Mouse (Mus musculus) liver, embryonic 16.5 days (tissue): ENCODE data around the gene Zfp523. TPM values are rescaled to one million over a fixed set of nuclear protein-coding genes. Genes with fewer than 3 reads are reported as not detected.

Source experiments
- ATAC-seq: fragments of 200-750 bp; cut with Nextera tagmentation; 2 replicates; pipeline ENCODE4 v1.8.0; 2017; ENCODE audit warnings: low read depth, mild to moderate bottlenecking, moderate number of reproducible peaks, moderate library complexity
- H3K27ac ChIP-seq: fragments of 300-500 bp; sonication (generic); 2 replicates; pipeline ENCODE4 v1.5.1; 2014; ENCODE audit warnings: mild to moderate bottlenecking, low read length
- H3K27me3 ChIP-seq: fragments of 300-500 bp; sonication (generic); 2 replicates; pipeline ENCODE4 v1.6.1; 2014; ENCODE audit warnings: low read depth, low read length, mixed read lengths; ENCODE audit not compliant: control insufficient read depth, insufficient read depth
- H3K36me3 ChIP-seq: fragments of 300-500 bp; sonication (generic); 2 replicates; pipeline ENCODE4 v1.6.1; 2014; ENCODE audit warnings: mild to moderate bottlenecking; ENCODE audit not compliant: control insufficient read depth, insufficient read depth
- H3K4me1 ChIP-seq: fragments of 300-500 bp; sonication (generic); 2 replicates; pipeline ENCODE4 v1.6.1; 2014; ENCODE audit warnings: low read depth, low read length, mixed read lengths; ENCODE audit not compliant: control insufficient read depth
- H3K4me2 ChIP-seq: fragments of 300-500 bp; sonication (generic); 2 replicates; pipeline ENCODE4 v1.6.1; 2014; ENCODE audit warnings: low read depth, low read length, mixed read lengths
- H3K4me3 ChIP-seq: fragments of 300-500 bp; sonication (generic); 2 replicates; pipeline ENCODE4 v1.5.1; 2014; ENCODE audit warnings: low read depth, mild to moderate bottlenecking, low read length
- H3K9ac ChIP-seq: fragments of 300-500 bp; sonication (generic); 2 replicates; pipeline ENCODE4 v1.6.1; 2014; ENCODE audit warnings: low read depth, low read length
- H3K9me3 ChIP-seq: fragments of 300-500 bp; sonication (generic); replicated peaks from 2 replicates; pipeline ENCODE4 v1.6.1; 2016; ENCODE audit warnings: low read length; ENCODE audit not compliant: control insufficient read depth
- WGBS: fragments of 180-500 bp; shearing (Covaris S2); extraction: QIAGEN DNeasy Blood & Tissue Kit; methylation state at CpG from one replicate; pipeline ENCODE4 v1.1.7; 2014; ENCODE audit not compliant: insufficient replicate concordance; 5-methylcytosine and 5-hydroxymethylcytosine counted together
- polyA plus RNA-seq: library from polyadenylated mRNA; unstranded; fragments of >200 nt; fragmentation: Nextera tagmentation; extraction: Ambion mirVana; gene quantifications from 2 replicates; pipeline ENCODE4 v1.2.1, GENCODE M21; 2015

Zfp523 gene
- polyA plus RNA-seq, 1 experiment from 2014 or later, result 6.2 TPM

DNA sequence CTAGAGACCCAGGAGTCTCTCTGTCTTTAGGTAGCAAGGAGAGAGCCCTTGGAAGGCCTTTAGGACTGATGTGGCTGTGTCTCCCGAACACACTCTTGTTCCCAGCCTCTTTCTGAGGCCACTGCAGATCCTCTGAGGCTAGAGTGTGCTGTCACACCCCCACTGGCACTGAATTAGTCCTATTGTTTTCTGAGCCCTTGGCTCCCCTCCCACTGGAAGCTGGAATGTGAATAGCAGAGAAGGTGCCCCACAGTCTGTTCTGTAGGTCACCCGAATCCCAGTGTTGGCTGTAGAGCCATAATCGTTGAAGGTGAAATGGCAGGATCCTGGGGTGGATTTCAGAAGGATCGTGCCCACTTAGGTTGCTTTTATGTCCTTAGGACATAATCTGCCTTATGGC lies 3.4 kb downstream of the Zfp523 start:
- Histone ChIP-seq H3K4me2 (no peak overlapping the region), H3K4me1 (peaks cover 38% of the 10 kb centered on the region), H3K9me3 (no peaks in the 10 kb centered on the region), H3K36me3 (no peaks in the 10 kb centered on the region), H3K27ac (no peak overlapping the region), H3K27me3 (no peaks in the 10 kb centered on the region), H3K9ac (no peak overlapping the region), H3K4me3 (no peak overlapping the region)
- WGBS, result 51% methylated on average over 4 of the region's 4 CpGs
- no peak for ATAC-seq

DNA sequence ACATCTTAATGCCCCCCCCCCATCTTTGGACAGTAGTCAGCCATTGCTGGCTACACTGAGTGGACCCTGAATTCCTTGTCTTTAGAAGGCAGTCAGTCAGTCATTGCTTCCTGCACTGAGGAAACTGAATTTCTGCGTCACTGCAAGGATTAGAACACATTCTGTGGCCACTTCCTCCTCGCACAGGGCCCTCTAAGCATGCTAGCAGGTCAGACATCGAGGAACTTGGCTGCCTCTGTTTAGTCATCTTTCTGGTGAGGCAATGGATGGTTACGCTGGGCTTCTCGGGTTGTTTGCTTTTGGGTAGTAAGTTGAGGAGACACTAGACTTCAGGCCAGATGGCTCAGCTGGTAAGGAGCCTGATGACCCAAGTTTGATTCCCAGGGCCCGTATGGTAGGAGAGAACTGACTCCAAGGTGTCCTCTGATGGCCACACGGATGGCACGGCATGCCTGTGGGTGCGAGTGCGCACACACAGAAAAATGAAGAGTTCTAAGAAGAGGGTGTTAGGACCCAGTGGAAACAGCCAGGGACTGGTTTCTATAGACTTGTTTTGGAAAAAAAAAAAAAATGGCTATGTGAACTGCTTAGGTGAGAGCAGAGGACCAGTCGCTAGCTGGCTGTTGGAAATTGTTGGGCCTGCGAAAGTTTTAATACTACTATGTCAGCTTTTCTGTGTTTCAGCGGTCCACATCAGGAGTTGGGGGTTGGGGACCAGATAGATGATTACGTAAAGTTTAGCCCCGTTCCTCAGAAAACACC lies 4.0 kb downstream of the Zfp523 start:
- H3K27ac ChIP-seq, result 0 out of 2 replicates have a peak overlapping the region, but pooled peaks have one; percentile 16
- no peak overlapping the region for H3K9ac ChIP-seq
- no peaks in the 10 kb centered on the region for H3K9me3 ChIP-seq
- H3K27me3 ChIP-seq, result no peaks in the 10 kb centered on the region
- peaks cover 44% of the 10 kb centered on the region for H3K4me1 ChIP-seq
- no peak overlapping the region for H3K4me3 ChIP-seq
- ATAC-seq, result no peak
- no peaks in the 10 kb centered on the region for H3K36me3 ChIP-seq
- H3K4me2 ChIP-seq, result no peak overlapping the region
- WGBS, result 60% methylated on average over 15 of the region's 15 CpGs

DNA sequence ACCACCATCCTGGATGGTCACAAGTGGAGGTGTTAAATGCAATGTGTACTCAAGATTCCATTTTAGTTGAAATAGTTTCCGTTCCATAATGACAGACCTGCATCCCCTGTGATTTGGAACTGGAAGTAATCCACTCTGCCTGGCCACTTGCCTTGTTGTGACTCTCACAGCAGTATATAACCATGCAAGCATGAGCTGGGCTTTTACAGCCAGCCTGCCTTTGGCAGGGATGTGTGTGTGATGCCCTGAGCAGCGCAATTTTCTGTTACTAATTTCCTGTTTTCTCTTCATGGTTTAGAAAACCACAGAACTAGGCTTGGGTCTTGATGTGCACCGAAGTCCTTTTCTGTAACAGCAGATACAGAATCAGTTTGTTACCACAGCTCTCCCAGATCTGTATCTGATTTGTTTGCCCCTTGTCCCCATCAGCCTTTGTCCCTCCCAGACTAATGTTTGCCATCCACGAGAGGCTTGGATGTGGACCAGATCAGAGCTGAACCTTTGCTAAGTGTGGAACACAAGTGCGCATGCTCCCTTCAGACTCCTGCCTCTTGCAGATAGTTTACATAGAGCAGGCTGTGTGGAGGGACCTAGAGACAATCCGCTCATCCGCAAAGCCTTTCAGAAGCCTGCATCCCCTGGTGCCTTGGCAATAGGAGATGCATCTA lies 8.2 kb downstream of the Zfp523 start:
- H3K9me3 ChIP-seq, result no peaks in the 10 kb centered on the region
- no peaks in the 10 kb centered on the region for H3K27me3 ChIP-seq
- H3K4me3 ChIP-seq, result no peak overlapping the region
- no peak overlapping the region for H3K9ac ChIP-seq
- H3K4me1 ChIP-seq, result peaks cover 37% of the 10 kb centered on the region
- 39% methylated on average over 7 of the region's 7 CpGs for WGBS
- H3K27ac ChIP-seq, result 0 out of 2 replicates have a peak overlapping the region, but pooled peaks have one; percentile 41
- peak; percentile 79 for ATAC-seq
- H3K36me3 ChIP-seq, result no peaks in the 10 kb centered on the region
- no peak overlapping the region for H3K4me2 ChIP-seq

DNA sequence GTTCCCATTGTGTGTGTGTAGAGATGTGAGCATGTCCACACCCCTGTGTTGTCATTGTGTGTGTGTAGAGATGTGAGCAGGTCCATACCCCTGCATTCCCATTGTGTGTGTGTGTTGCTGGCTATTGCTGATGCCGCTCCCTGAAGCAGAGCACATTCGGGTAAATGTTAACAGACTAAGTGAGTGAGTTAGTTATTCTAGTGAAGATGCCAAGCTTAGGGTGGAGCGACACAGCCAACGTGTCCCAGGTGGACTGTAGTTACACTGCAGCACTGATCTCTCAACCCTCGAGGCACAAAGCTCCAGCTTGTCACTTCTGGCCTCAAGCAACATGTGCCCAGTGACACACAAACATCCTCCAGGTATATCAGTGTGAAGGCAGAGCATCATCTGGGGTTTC lies 11.4 kb downstream of the Zfp523 start:
- Histone ChIP-seq H3K36me3 (no peaks in the 10 kb centered on the region), H3K9me3 (no peaks in the 10 kb centered on the region), H3K4me1 (peaks cover 20% of the 10 kb centered on the region), H3K27me3 (no peaks in the 10 kb centered on the region), H3K27ac (no peak overlapping the region), H3K9ac (no peak overlapping the region), H3K4me2 (no peak overlapping the region), H3K4me3 (no peak overlapping the region)
- 61% methylated on average over 5 of the region's 5 CpGs for WGBS
- no peak for ATAC-seq

DNA sequence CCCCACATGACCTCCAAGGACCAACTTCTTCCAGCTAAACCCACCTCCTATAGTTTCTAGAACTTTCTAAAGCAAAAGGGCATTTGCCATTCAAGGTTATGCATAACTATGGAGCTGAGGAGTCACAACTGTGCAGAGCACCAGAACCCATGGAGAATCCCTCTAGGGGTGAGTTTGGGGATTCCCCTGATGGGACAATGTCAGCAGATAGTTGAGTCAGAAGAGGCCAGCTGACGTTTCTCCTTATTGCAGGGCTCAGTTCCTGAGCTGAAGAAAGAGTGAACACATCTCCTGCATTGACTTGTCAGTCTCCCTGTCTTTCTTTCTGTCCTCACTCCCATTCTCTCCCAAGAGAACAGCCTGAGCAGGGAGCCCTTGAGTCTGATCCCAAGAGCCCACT lies 15.8 kb downstream of the Zfp523 start:
- Histone ChIP-seq H3K36me3 (no peaks in the 10 kb centered on the region), H3K9me3 (no peaks in the 10 kb centered on the region), H3K9ac (no peak overlapping the region), H3K4me1 (no peaks in the 10 kb centered on the region), H3K27ac (no peak overlapping the region), H3K27me3 (no peaks in the 10 kb centered on the region), H3K4me3 (no peak overlapping the region), H3K4me2 (no peak overlapping the region)
- 40% methylated on average over 1 of the region's 1 CpGs for WGBS
- ATAC-seq, result no peak

DNA sequence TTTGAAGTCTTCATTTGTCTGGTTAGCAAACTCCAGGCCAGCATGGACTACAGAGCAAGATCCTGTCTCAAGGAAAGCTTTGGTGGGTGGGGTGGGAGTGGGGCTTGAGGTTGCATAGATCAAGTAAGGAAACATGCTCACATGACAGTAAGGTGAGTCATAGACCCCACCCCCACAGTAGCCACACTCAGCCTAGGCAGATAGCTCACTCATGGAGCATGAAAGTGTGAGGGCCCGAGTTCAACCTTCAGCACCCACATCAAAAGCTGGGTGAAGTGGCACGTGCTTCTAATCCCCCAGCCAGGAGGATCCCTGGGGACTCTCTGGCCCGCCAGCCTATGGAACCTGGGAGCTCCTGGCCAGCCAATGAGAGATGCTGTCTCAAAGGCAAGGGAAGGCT lies 16.6 kb downstream of the Zfp523 start:
- Histone ChIP-seq H3K27ac (no peak overlapping the region), H3K4me1 (no peaks in the 10 kb centered on the region), H3K9me3 (no peaks in the 10 kb centered on the region), H3K9ac (no peak overlapping the region), H3K4me2 (no peak overlapping the region), H3K4me3 (no peak overlapping the region), H3K36me3 (no peaks in the 10 kb centered on the region), H3K27me3 (no peaks in the 10 kb centered on the region)
- WGBS, result 67% methylated on average over 3 of the region's 3 CpGs
- no peak for ATAC-seq

DNA sequence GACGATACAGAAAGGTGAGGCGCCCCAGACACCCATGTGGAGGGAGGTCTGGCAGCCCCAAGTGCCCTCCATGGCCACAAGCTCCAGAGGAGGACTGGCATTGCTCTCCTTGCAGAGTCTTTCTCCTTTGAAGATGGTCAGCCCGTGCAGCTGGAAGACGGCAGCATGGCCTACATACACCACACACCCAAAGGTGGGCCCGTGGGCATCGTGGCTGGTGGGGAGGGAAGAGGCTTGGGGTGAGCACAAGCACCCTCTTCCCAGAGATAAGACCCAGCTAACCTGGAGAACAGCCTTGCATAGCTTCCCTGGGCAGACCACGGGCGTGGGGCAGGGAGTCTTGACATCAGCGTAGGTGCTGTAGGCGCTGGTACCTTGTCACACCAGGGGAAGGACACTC lies 18.1 kb downstream of the Zfp523 start:
- Histone ChIP-seq H3K4me3 (no peak overlapping the region), H3K36me3 (no peaks in the 10 kb centered on the region; the same call in 1 of the 2 replicates), H3K27ac (no peak overlapping the region), H3K4me2 (no peak overlapping the region), H3K27me3 (no peaks in the 10 kb centered on the region), H3K4me1 (no peaks in the 10 kb centered on the region), H3K9me3 (no peaks in the 10 kb centered on the region), H3K9ac (no peak overlapping the region)
- ATAC-seq, result no peak
- WGBS, result 70% methylated on average over 10 of the region's 10 CpGs

DNA sequence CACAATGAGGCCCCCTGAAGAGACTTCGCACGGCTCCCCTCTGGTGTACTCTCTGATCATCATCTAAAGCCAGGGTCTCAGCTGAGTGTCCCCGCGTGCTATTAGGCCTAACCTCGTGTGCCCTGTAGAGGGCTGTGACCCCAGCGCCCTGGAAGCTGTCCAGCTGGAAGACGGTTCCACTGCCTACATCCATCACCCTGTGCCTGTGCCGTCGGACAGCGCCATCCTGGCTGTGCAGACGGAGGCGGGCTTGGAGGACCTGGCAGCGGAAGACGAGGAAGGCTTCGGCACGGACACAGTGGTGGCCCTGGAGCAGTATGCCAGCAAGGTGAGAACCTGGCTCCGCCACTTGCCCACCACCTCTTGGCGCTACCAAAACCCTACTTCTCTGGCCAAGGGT lies 20.7 kb downstream of the Zfp523 start:
- no peak for ATAC-seq
- WGBS, result 75% methylated on average over 18 of the region's 18 CpGs
- H3K4me2 ChIP-seq, result no peak overlapping the region
- H3K9ac ChIP-seq, result no peak overlapping the region
- no peaks in the 10 kb centered on the region for H3K9me3 ChIP-seq
- no peaks in the 10 kb centered on the region for H3K4me1 ChIP-seq
- no peak overlapping the region for H3K27ac ChIP-seq
- no peaks in the 10 kb centered on the region for H3K27me3 ChIP-seq
- H3K4me3 ChIP-seq, result no peak overlapping the region
- no peaks in the 10 kb centered on the region; the same call in 1 of the 2 replicates for H3K36me3 ChIP-seq

DNA sequence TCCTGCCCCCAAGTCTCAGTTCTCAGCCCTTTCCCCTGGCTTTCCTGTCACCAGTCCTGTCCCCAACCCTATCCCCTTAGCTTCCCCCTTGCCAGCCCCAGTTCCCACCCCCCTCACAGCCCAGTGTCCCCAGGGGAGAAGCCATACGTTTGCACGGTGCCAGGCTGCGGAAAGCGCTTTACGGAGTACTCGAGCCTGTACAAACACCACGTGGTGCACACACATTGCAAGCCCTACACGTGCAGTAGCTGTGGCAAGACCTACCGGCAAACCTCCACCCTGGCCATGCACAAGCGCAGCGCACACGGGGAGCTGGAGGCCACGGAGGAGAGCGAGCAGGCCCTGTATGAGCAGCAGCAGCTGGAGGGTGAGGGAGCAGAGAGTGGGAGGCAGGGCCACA lies 25.1 kb downstream of the Zfp523 start:
- Histone ChIP-seq H3K4me1 (peaks cover under 1% of the 10 kb centered on the region), H3K36me3 (no peaks in the 10 kb centered on the region; the same call in 1 of the 2 replicates), H3K9ac (no peak overlapping the region), H3K27ac (no peak overlapping the region), H3K27me3 (no peaks in the 10 kb centered on the region), H3K4me3 (no peak overlapping the region), H3K4me2 (no peak overlapping the region), H3K9me3 (no peaks in the 10 kb centered on the region)
- ATAC-seq, result no peak
- 79% methylated on average over 14 of the region's 14 CpGs for WGBS
